Mouse (Mus musculus) heart, embryonic 14.5 days (tissue): ENCODE results near the gene Cdk5r2. TPM values are rescaled to one million over a fixed set of nuclear protein-coding genes. Genes with fewer than 3 reads are reported as not detected.

Experiments used
- microRNA counts: library from miRNA; unstranded; fragments of <30 nt; microRNA quantifications from one replicate; lab custom pipeline; 2016
- microRNA-seq: library from miRNA; unstranded; fragments of <30 nt; microRNA quantifications from one replicate; pipeline ENCODE4, GENCODE M21; 2016
- polyA plus RNA-seq: library from polyadenylated mRNA; unstranded; fragments of >200 nt; fragmentation: Nextera tagmentation; extraction: Ambion mirVana; gene quantifications from 2 replicates; pipeline ENCODE4 v1.2.1, GENCODE M21; 2014

Cdk5r2 gene
- polyA plus RNA-seq, 1 experiment from 2014 or later, result 0.11 TPM

MicroRNAs within 50 kb of the gene (microRNA counts, 519-probe panel; counts per million panel counts)
- microRNA mmu-miR-375 (lab: Ali Mortazavi, UCI), result 322 counts per million, percentile 70 among the panel's probes with 10 or more counts

Small RNAs within 50 kb of the gene (microRNA-seq; reads per million reads assigned to microRNA genes)
- 13.7 reads per million, percentile 26 among the genes with 10 or more reads in this experiment for gene Mir375

Other genes with a start within 250 kb of the Cdk5r2 start
- gene Ttll4, start 193.2 kb upstream of the Cdk5r2 start, polyA plus RNA-seq, result 12.3 and 13.2 TPM in 2 replicates
- gene Cyp27a1, start 141.4 kb upstream of the Cdk5r2 start, polyA plus RNA-seq, result 16.3 and 19.1 TPM in 2 replicates
- 4.9 and 6.1 TPM in 2 replicates for gene Prkag3, start 105.7 kb upstream of the Cdk5r2 start, polyA plus RNA-seq
- 0.36 TPM in 1 of 2 replicates, not detected in the other for gene Wnt6, start 83.0 kb upstream of the Cdk5r2 start, polyA plus RNA-seq
- not detected in 2 replicates for gene Wnt10a, start 63.4 kb upstream of the Cdk5r2 start, polyA plus RNA-seq
- 1.3 and 1.9 TPM in 2 replicates for gene Fev, start 30.5 kb downstream of the Cdk5r2 start, polyA plus RNA-seq
- not detected in 2 replicates for gene Cryba2, start 38.2 kb downstream of the Cdk5r2 start, polyA plus RNA-seq
- not detected in 2 replicates for gene Cfap65, start 80.7 kb downstream of the Cdk5r2 start, polyA plus RNA-seq
- 0.14 TPM in 1 of 2 replicates, not detected in the other for gene Ihh, start 96.7 kb downstream of the Cdk5r2 start, polyA plus RNA-seq